Mouse (Mus musculus): ENCODE results near the gene Zfp819.

DNA sequence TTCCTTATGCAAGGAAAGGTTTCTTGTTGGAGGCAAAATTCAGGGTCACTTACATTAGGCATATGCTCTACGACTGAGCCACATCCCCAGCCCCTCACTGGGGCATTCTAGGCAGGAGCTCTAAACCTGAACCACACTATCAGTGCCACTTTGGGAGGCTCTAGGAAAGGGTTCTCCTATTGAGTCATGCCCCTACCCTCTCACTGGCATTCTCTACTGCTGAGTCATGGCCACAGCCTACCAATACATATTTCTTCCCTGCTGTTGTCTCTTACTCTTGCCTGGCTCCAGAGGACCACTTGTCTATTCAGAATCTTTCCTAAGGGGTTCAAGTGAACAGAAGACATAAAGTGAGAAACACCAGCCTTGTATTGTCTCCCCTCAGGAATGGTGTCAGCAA lies 55.8 kb downstream of the Zfp819 start:
- TF ChIP-seq POLR2A (IDR thresholded peaks at IDR 0.05; ENCODE audit: insufficient read length, low read depth): no peak
- no peak for TF ChIP-seq USF1 (IDR thresholded peaks at IDR 0.05; ENCODE audit: low read depth)
- no peak for TF ChIP-seq MYOG (IDR thresholded peaks at IDR 0.05; ENCODE audit: control insufficient read depth in 1 of 3, insufficient read depth in 1 of 3, insufficient read length in 2 of 3, low read depth in 2 of 3)
- TF ChIP-seq MAX (IDR thresholded peaks at IDR 0.05; ENCODE audit: low read depth): no peak
- TF ChIP-seq E2F4 (IDR thresholded peaks at IDR 0.05; ENCODE audit: insufficient read depth): no peak
- TF ChIP-seq POLR2AphosphoS2 (IDR thresholded peaks at IDR 0.05; ENCODE audit: insufficient read length, low read depth): no peak
